Mouse (Mus musculus) hindbrain, embryonic 14.5 days (tissue): ENCODE data around the gene Angptl7. TPM values are rescaled to one million over a fixed set of nuclear protein-coding genes. Genes with fewer than 3 reads are reported as not detected.

Experiments
- ATAC-seq: fragments of 200-750 bp; cut with Nextera tagmentation; 2 replicates; pipeline ENCODE4 v1.8.0; 2017; ENCODE audit warnings: moderate number of reproducible peaks, mild to moderate bottlenecking, moderate TSS enrichment, moderate library complexity; ENCODE audit not compliant: low FRiP score
- DNase-seq: peaks from one replicate; pipeline ENCODE4 v3.0.0-alpha.2; 2015; ENCODE audit warnings: low spot score
- H3K27ac ChIP-seq: fragments of 300-500 bp; sonication (generic); 2 replicates; pipeline ENCODE4 v1.5.1; 2014; ENCODE audit warnings: mild to moderate bottlenecking, moderate library complexity
- H3K27me3 ChIP-seq: fragments of 300-500 bp; sonication (generic); 2 replicates; pipeline ENCODE4 v1.6.1; 2014; ENCODE audit warnings: mild to moderate bottlenecking, low read length, mixed read lengths; ENCODE audit not compliant: control insufficient read depth, insufficient read depth
- H3K36me3 ChIP-seq: fragments of 300-500 bp; sonication (generic); replicated peaks from 2 replicates; pipeline ENCODE4 v1.6.1; 2014; ENCODE audit not compliant: control insufficient read depth, insufficient read depth
- H3K4me1 ChIP-seq: fragments of 300-500 bp; sonication (generic); replicated peaks from 2 replicates; pipeline ENCODE4 v1.6.1; 2014; ENCODE audit warnings: antibody characterized with exemption, low read length, mixed read lengths; ENCODE audit not compliant: control insufficient read depth, insufficient read depth
- H3K4me2 ChIP-seq: fragments of 300-500 bp; sonication (generic); replicated peaks from 2 replicates; pipeline ENCODE4 v1.6.1; 2014; ENCODE audit warnings: mild to moderate bottlenecking, moderate library complexity
- H3K4me3 ChIP-seq: fragments of 300-500 bp; sonication (generic); replicated peaks from 2 replicates; pipeline ENCODE4 v1.5.1; 2014; ENCODE audit warnings: mild to moderate bottlenecking, low read length
- H3K9ac ChIP-seq: fragments of 300-500 bp; sonication (generic); 2 replicates; pipeline ENCODE4 v1.6.1; 2014
- H3K9me3 ChIP-seq: fragments of 300-500 bp; sonication (generic); 2 replicates; pipeline ENCODE4 v1.6.1; 2016; ENCODE audit warnings: low read length; ENCODE audit not compliant: control insufficient read depth
- WGBS: fragments of 180-500 bp; shearing (Covaris S2); extraction: QIAGEN DNeasy Blood & Tissue Kit; methylation state at CpG from one replicate; pipeline ENCODE4 v1.1.7; 2014; 5-methylcytosine and 5-hydroxymethylcytosine counted together
- polyA plus RNA-seq: library from polyadenylated mRNA; unstranded; fragments of >200 nt; fragmentation: Nextera tagmentation; extraction: Ambion mirVana; gene quantifications from 2 replicates; pipeline ENCODE4 v1.2.1, GENCODE M21; 2014

The Angptl7 gene
- polyA plus RNA-seq, 1 experiment from 2014 or later: 0.50 TPM

- Histone ChIP-seq H3K27ac (no peak overlapping the region), H3K4me1 (no peaks in the 10 kb centered on the region), H3K9ac (no peak overlapping the region), H3K36me3 (peaks cover 98% of the 10 kb centered on the region), H3K4me3 (no peak overlapping the region), H3K27me3 (no peaks in the 10 kb centered on the region), H3K4me2 (no peak overlapping the region), H3K9me3 (no peaks in the 10 kb centered on the region)
- WGBS: 98% methylated on average over 2 of the region's 2 CpGs
- ATAC-seq (no peak), DNase-seq (no peak)
Measured at GRCm38 (mm10) chr4:148480245-148480644, 20.0 kb downstream of the Angptl7 start.

- Histone ChIP-seq H3K36me3 (peaks cover 98% of the 10 kb centered on the region), H3K4me2 (no peak overlapping the region), H3K27ac (no peak overlapping the region), H3K4me1 (no peaks in the 10 kb centered on the region), H3K9me3 (no peaks in the 10 kb centered on the region), H3K9ac (no peak overlapping the region), H3K4me3 (no peak overlapping the region), H3K27me3 (no peaks in the 10 kb centered on the region)
- DNase-seq: no peak
- ATAC-seq: no peak
- WGBS: 84% methylated on average over 5 of the region's 5 CpGs
Measured at GRCm38 (mm10) chr4:148473496-148473895, 26.8 kb downstream of the Angptl7 start.

DNA sequence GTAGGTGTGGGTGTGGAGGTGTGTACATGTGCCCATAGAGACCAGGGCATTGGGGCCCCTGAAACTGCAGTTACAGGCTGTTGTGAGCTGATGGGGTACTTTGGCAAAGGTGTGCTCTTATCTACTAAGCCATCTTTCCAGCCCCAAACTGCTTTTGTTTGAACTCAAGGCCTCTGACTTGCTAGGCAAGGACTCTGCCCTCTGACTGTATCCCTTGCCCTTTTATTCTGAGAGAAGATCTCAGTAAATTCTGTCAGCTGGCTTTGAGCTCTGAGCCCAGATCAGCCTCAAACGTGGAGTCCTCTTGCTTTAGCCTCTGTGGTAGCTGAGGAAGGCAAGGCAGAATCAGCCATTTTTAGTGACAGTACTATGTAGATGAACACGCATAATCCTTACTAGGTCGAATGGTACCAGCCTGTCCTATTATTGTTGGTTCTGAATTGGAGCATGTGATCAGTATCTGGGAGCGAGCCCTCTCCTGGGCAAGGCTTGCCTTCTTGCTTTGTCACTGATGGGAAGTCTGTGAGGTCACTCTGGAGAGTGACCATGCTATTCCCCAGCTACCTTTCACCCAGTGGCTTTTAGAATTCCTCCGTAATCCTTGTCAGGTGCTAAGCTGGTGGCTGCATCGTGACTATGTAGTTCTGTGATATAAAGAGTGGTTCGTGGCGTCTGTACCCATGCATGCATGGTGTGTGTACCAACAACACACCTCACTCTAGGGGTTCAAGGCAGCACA lies 27.7 kb downstream of the Angptl7 start:
- no peaks in the 10 kb centered on the region for H3K4me1 ChIP-seq
- H3K36me3 ChIP-seq: peaks cover 98% of the 10 kb centered on the region
- no peak overlapping the region for H3K27ac ChIP-seq
- ATAC-seq (no peak), DNase-seq (no peak)
- no peaks in the 10 kb centered on the region for H3K9me3 ChIP-seq
- H3K9ac ChIP-seq: no peak overlapping the region
- H3K4me2 ChIP-seq: no peak overlapping the region
- H3K4me3 ChIP-seq: no peak overlapping the region
- 94% methylated on average over 8 of the region's 8 CpGs for WGBS
- H3K27me3 ChIP-seq: no peaks in the 10 kb centered on the region

- ATAC-seq: no peak
- Histone ChIP-seq H3K36me3 (peaks cover 99% of the 10 kb centered on the region), H3K27me3 (no peaks in the 10 kb centered on the region), H3K27ac (no peak overlapping the region), H3K9me3 (no peaks in the 10 kb centered on the region), H3K4me1 (no peaks in the 10 kb centered on the region), H3K9ac (no peak overlapping the region), H3K4me2 (no peak overlapping the region), H3K4me3 (no peak overlapping the region)
- 63% methylated on average over 10 of the region's 10 CpGs for WGBS
- no peak for DNase-seq
Measured at GRCm38 (mm10) chr4:148471363-148471806, 28.9 kb downstream of the Angptl7 start.

DNA sequence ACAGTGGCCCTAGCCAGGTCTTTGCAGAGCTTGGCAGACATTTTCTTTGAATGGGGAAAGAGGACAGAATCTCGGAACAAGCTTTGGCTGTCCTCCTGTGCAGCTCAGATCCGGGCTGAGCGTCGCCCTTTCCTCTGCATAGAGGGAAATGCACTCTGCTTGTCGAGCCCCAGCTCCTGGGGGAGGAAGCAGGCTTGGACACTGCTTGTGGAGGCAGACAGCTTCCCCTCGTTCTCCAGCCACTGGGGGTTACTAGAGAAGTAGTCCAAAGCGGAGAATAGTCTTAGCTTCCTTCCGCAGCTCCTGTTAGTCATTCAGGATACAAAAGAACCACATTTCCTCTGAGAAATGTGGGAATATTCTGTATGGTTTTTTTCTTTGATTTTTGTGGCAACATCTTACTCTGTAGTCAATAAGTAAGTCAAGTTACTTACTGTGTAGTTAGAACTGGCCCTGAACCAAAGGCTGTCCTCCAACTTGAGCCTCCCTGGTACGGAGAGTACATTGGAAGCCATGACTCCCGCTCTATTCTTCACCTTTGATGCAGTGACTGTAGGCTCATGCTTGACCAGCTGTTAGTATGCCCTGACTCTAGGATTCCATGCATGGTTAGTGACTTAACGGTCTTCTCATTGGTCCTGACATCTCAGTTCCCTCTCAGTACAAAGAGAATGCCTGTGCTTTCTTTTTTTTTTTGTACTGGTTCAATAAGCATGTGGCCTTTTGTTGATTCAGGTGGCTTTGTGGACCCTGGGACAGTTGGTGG lies 30.6 kb downstream of the Angptl7 start:
- H3K9me3 ChIP-seq: no peaks in the 10 kb centered on the region
- DNase-seq: no peak
- H3K4me3 ChIP-seq: no peak overlapping the region
- H3K4me1 ChIP-seq: no peaks in the 10 kb centered on the region
- H3K27me3 ChIP-seq: no peaks in the 10 kb centered on the region
- ATAC-seq: no peak
- H3K4me2 ChIP-seq: no peak overlapping the region
- no peak overlapping the region for H3K9ac ChIP-seq
- no peak overlapping the region for H3K27ac ChIP-seq
- WGBS: 90% methylated on average over 11 of the region's 11 CpGs
- H3K36me3 ChIP-seq: peaks cover 99% of the 10 kb centered on the region

DNA sequence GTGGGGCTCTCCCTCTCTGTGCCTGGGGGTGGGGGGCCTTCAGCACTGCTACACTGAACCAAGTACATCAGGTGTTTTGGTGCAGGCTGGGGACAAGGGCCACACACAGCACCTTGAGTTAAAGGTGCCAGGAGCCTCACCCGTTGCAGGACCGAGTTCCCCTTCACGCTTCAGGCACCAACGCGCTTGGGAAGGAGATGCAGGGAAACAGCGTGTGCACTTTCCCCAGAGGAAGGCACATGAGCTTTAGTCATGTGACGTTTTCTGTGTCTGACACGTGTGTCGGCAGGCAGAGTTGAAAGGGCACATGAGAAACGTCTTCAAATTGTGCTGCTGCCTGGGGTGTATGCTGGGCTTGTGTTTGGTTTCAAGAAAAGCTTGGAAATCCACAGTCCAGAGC lies 31.9 kb downstream of the Angptl7 start:
- H3K27ac ChIP-seq: no peak overlapping the region
- 95% methylated on average over 10 of the region's 10 CpGs for WGBS

DNA sequence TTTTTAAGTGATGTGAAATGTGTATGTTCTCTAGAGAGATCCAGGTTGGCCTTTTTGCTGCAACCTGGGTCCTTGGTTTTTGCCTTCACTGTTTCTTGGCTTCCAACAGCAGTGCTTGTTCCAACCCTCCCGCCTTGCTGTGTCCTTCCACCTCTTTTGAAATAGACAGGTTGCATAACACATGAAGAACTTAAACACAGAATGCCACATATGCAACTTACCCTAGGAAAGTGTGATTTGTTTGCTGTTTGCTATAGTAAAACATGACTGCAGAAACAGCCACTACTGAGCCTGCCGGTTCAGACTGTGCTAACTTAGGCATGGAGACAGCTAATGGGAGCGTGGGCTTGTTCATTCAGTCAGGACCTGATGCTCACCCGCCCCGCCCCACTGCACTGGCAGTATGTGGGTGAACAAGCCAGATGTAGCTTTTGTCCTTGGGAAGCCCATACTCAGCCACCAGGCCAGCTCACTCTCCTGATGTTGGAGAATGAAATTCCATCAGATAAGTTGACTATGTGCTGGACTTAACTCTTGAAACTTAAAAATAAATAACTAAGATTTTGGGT lies 33.7 kb downstream of the Angptl7 start:
- H3K9ac ChIP-seq: no peak overlapping the region
- ATAC-seq (no peak), DNase-seq (no peak)
- no peaks in the 10 kb centered on the region for H3K27me3 ChIP-seq
- H3K27ac ChIP-seq: no peak overlapping the region
- no peaks in the 10 kb centered on the region for H3K4me1 ChIP-seq
- no peak overlapping the region for H3K4me3 ChIP-seq
- no peaks in the 10 kb centered on the region for H3K9me3 ChIP-seq
- no peak overlapping the region for H3K4me2 ChIP-seq
- 95% methylated on average over 5 of the region's 5 CpGs for WGBS
- peaks cover 100% of the 10 kb centered on the region for H3K36me3 ChIP-seq

More for the DNA sequence above, 31.9 kb downstream of the Angptl7 start:
- Histone ChIP-seq H3K4me2 (no peak overlapping the region), H3K27me3 (no peaks in the 10 kb centered on the region), H3K4me3 (no peak overlapping the region), H3K9ac (no peak overlapping the region), H3K9me3 (no peaks in the 10 kb centered on the region), H3K4me1 (no peaks in the 10 kb centered on the region), H3K36me3 (peaks cover 100% of the 10 kb centered on the region)
- ATAC-seq (no peak), DNase-seq (no peak)

GRCm38 (mm10) chr4:148464869-148465268 lies 35.4 kb downstream of the Angptl7 start:
- WGBS: 92% methylated on average over 12 of the region's 12 CpGs
- no peaks in the 10 kb centered on the region for H3K9me3 ChIP-seq

GRCm38 (mm10) chr4:148464301-148464700 lies 36.0 kb downstream of the Angptl7 start:
- no peak overlapping the region for H3K4me2 ChIP-seq
- DNase-seq: no peak
- H3K27ac ChIP-seq: no peak overlapping the region
- no peaks in the 10 kb centered on the region for H3K4me1 ChIP-seq
- ATAC-seq: no peak
- H3K9ac ChIP-seq: no peak overlapping the region
- no peaks in the 10 kb centered on the region for H3K9me3 ChIP-seq
- H3K36me3 ChIP-seq: peaks cover 97% of the 10 kb centered on the region
- H3K4me3 ChIP-seq: no peak overlapping the region
- WGBS: 94% methylated on average over 12 of the region's 12 CpGs
- H3K27me3 ChIP-seq: no peaks in the 10 kb centered on the region

More at GRCm38 (mm10) chr4:148464869-148465268, 35.4 kb downstream of the Angptl7 start:
- DNase-seq (peak; percentile 37), ATAC-seq (no peak)
- no peak overlapping the region for H3K27ac ChIP-seq
- H3K36me3 ChIP-seq: peaks cover 97% of the 10 kb centered on the region
- H3K4me1 ChIP-seq: no peaks in the 10 kb centered on the region
- no peak overlapping the region for H3K4me3 ChIP-seq
- H3K27me3 ChIP-seq: no peaks in the 10 kb centered on the region
- no peak overlapping the region for H3K4me2 ChIP-seq
- H3K9ac ChIP-seq: no peak overlapping the region
